Mouse (Mus musculus) right cerebral cortex, postnatal 10 days (tissue): ENCODE measurements around the gene S100a10.

ENCODE experiments used
- DNase-seq, 2 experiments: peaks; one replicate each; pipeline ENCODE4 v3.0.0; 2021; ENCODE audit warnings: low spot score in 2 of 2

The S100a10 gene

GRCm38 (mm10) chr3:93547749-93548540, 6.9 kb upstream of the S100a10 start:
- no peak for DNase-seq

- no peak for DNase-seq
Observed at GRCm38 (mm10) chr3:93548541-93549266, 6.2 kb upstream of the S100a10 start.

GRCm38 (mm10) chr3:93549986-93550385, 4.9 kb upstream of the S100a10 start:
- no peak for DNase-seq

- DNase-seq = no peak
Observed at GRCm38 (mm10) chr3:93551950-93552901, 2.7 kb upstream of the S100a10 start.

GRCm38 (mm10) chr3:93553311-93553710, 1.6 kb upstream of the S100a10 start:
- DNase-seq = no peak

- no peak for DNase-seq
Observed at GRCm38 (mm10) chr3:93553765-93554378, 1.0 kb upstream of the S100a10 start.

- no peak for DNase-seq
Observed at GRCm38 (mm10) chr3:93554379-93554980, 400 bp upstream of the S100a10 start.

GRCm38 (mm10) chr3:93555878-93556254, 986 bp downstream of the S100a10 start:
- DNase-seq = no peak

GRCm38 (mm10) chr3:93556599-93556998, 1.7 kb downstream of the S100a10 start:
- DNase-seq = no peak

GRCm38 (mm10) chr3:93557471-93557870, 2.6 kb downstream of the S100a10 start:
- DNase-seq = no peak

GRCm38 (mm10) chr3:93559961-93560360, 5.1 kb downstream of the S100a10 start:
- DNase-seq = no peak

- DNase-seq = no peak
Observed at GRCm38 (mm10) chr3:93562372-93562771, 7.5 kb downstream of the S100a10 start.

- DNase-seq = no peak
Observed at GRCm38 (mm10) chr3:93563216-93563615, 8.3 kb downstream of the S100a10 start.

GRCm38 (mm10) chr3:93566892-93567291, 12.0 kb downstream of the S100a10 start:
- DNase-seq = no peak

- DNase-seq = no peak
Observed at GRCm38 (mm10) chr3:93567721-93568120, 12.8 kb downstream of the S100a10 start.

- peak in 1 of 2 experiments; percentile 39 for DNase-seq
Observed at GRCm38 (mm10) chr3:93568428-93569040, 13.7 kb downstream of the S100a10 start.

GRCm38 (mm10) chr3:93569046-93569445, 14.2 kb downstream of the S100a10 start:
- no peak for DNase-seq

- DNase-seq = no peak
Observed at GRCm38 (mm10) chr3:93572058-93572791, 17.3 kb downstream of the S100a10 start.

- DNase-seq = no peak
Observed at GRCm38 (mm10) chr3:93579317-93580038, 24.6 kb downstream of the S100a10 start.
